Mouse (Mus musculus): ENCODE measurements around the gene 9930104L06Rik. TPM values are rescaled to one million over a fixed set of nuclear protein-coding genes. Genes with fewer than 3 reads are reported as not detected.

Gene 9930104L06Rik
- polyA plus RNA-seq, 1 experiment from 2014 or later: 16.1 TPM

Other genes starting within 250 kb of the 9930104L06Rik start
- 39.8 and 43.8 TPM in 2 replicates for gene Utp11, start 243.4 kb upstream of the 9930104L06Rik start, polyA plus RNA-seq (2015; fragmentation: Nextera tagmentation; extraction: Ambion mirVana)
- gene Fhl3, start 236.3 kb upstream of the 9930104L06Rik start, polyA plus RNA-seq (2015; fragmentation: Nextera tagmentation; extraction: Ambion mirVana): 1.5 and 1.7 TPM in 2 replicates
- gene Sf3a3, start 222.3 kb upstream of the 9930104L06Rik start, polyA plus RNA-seq (2015; fragmentation: Nextera tagmentation; extraction: Ambion mirVana): 98.1 and 106 TPM in 2 replicates
- gene Inpp5b, start 195.2 kb upstream of the 9930104L06Rik start, polyA plus RNA-seq (2015; fragmentation: Nextera tagmentation; extraction: Ambion mirVana): 24.4 and 26.6 TPM in 2 replicates
- 9.9 and 10.9 TPM in 2 replicates for gene Mtf1, start 134.9 kb upstream of the 9930104L06Rik start, polyA plus RNA-seq (2015; fragmentation: Nextera tagmentation; extraction: Ambion mirVana)
- 39.1 and 41.6 TPM in 2 replicates for gene Yrdc, start 86.4 kb upstream of the 9930104L06Rik start, polyA plus RNA-seq (2015; fragmentation: Nextera tagmentation; extraction: Ambion mirVana)
- 81.9 and 94.4 TPM in 2 replicates for gene 1110065P20Rik, start 85.9 kb upstream of the 9930104L06Rik start, polyA plus RNA-seq (2015; fragmentation: Nextera tagmentation; extraction: Ambion mirVana)
- gene Maneal, start 74.9 kb upstream of the 9930104L06Rik start, polyA plus RNA-seq (2015; fragmentation: Nextera tagmentation; extraction: Ambion mirVana): 10.3 and 11.0 TPM in 2 replicates
- 12.7 and 17.0 TPM in 2 replicates for gene Epha10, start 56.1 kb upstream of the 9930104L06Rik start, polyA plus RNA-seq (2015; fragmentation: Nextera tagmentation; extraction: Ambion mirVana)
- gene Cdca8, start 2.3 kb downstream of the 9930104L06Rik start, polyA plus RNA-seq (2015; fragmentation: Nextera tagmentation; extraction: Ambion mirVana): 19.7 and 26.1 TPM in 2 replicates
- gene Rspo1, start 49.4 kb downstream of the 9930104L06Rik start, polyA plus RNA-seq (2015; fragmentation: Nextera tagmentation; extraction: Ambion mirVana): 1.7 and 2.2 TPM in 2 replicates
- gene Gnl2, start 79.5 kb downstream of the 9930104L06Rik start, polyA plus RNA-seq (2015; fragmentation: Nextera tagmentation; extraction: Ambion mirVana): 95.9 and 104 TPM in 2 replicates
- gene Dnali1, start 128.7 kb downstream of the 9930104L06Rik start, polyA plus RNA-seq (2015; fragmentation: Nextera tagmentation; extraction: Ambion mirVana): 1.2 and 1.7 TPM in 2 replicates
- 23.2 and 24.8 TPM in 2 replicates for gene Snip1, start 129.6 kb downstream of the 9930104L06Rik start, polyA plus RNA-seq (2015; fragmentation: Nextera tagmentation; extraction: Ambion mirVana)
- 181 and 186 TPM in 2 replicates for gene Meaf6, start 148.1 kb downstream of the 9930104L06Rik start, polyA plus RNA-seq (2015; fragmentation: Nextera tagmentation; extraction: Ambion mirVana)
- not detected in 2 replicates for gene Zc3h12a, start 190.8 kb downstream of the 9930104L06Rik start, polyA plus RNA-seq (2015; fragmentation: Nextera tagmentation; extraction: Ambion mirVana)